Mouse (Mus musculus) ovary, postnatal 10 days (tissue): ENCODE results near the gene Snx18.

Experiments used
- DNase-seq: peaks from one replicate; pipeline ENCODE4 v3.0.0; 2022; ENCODE audit warnings: low spot score

Gene Snx18

DNA sequence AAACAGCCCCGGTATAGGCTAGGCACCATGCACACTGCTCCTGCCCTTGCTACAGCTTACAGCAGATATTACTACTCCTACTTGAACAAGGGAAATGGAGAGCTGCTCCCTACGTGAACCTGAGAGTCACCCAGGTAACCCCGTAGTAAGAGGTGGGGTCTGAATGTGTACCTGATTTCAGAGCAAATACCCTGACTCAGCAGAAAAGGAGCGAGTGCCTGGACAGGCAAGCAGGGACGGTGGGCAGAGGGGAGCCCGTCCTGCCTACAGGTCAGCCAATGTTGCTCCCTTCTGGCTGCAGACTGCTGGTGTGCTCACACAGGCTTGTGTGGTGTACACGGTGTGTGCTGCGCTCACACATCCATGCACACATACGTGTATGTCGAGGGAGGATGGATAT is 20.7 kb downstream of the Snx18 start:
- DNase-seq = no peak

DNA sequence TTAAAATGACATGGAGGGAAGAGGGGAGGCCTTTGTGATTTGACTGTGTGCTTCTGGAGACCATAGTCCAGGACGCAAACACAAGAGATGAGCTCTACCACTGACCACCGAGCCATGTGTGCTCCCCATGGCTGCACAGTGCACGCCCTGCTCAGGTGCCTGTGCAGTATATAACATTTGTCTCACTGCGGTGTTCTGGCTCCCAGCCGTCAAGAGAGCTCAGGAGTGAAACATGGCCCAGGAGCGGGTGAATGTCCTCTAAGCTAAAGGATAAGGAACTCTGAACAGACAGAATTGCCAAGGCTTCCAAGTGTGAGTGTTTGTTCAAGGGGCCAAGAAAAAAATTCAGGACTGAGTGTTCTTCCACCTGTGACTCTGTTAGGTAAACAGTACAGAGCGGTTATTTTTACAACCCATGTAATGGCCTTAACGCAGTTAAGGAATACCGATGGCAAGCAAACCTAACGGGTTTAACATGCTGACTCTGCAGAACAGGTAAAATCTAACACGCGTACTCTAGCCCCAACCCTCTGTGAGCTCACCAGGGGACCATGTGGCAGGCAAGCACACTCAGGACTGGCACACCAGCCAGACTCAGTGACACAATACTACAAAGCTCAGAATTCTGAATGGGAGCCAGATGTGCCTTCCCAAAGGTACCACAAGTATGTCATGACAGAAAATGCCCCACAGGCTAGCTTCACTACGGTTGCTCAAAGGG is 21.4 kb downstream of the Snx18 start:
- DNase-seq = no peak

DNA sequence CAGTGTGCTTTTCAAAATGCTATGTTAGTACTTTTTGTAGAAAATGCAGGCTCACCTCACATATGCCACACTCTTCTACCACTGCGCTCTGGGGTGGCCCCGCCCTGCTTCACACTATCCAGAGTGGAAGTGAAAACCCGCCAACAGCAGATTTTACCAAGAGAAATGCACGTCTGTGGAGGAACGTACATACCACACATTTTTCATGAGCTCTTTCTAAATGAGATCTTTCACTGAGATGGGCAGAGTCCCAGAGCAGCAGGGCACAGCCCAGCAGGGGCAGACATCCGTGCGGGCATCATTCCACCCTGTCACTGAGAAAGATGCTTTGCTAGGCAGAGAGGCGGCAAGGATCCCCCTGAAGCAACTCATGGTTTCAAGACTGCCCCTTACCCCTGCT is 22.4 kb downstream of the Snx18 start:
- DNase-seq = no peak

DNA sequence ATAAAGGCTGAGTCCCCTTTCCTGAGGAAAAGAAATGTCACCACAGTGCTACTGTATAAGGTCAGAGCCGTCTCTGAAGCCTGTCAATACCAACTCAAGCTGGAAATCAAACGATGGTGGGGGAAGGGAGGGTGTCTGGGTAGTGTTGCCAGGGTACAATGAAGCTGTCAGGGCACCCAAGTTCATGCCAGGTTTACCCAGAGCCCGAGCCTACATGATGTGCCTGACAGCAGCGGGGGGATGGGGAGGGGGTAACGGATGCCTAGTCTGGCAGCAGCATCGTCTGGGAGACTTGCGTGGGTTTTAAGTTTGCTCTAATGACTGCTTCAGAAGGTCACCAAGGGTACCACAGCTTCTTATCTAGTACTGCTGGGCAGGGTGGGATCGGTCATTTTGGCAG is 23.1 kb downstream of the Snx18 start:
- DNase-seq = no peak

DNA sequence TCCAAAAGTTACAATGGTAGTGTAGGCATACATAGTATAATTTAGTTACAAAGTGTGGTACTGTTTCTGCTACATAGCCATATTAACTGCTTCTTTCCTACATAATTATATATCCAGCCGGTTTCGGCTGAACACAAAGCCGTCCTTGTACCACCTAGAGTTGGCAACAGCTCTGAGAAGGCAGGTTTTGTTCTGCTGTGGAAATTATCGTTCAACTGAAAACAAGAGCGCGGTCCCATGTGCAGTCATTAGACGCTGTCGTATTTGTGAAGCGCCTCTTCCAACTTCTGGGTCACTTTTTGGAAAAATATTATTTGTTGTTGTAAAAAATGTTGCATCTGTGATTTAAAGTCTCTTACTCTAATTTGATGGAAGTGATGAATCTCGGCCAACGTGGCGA is 24.0 kb downstream of the Snx18 start:
- no peak for DNase-seq

DNA sequence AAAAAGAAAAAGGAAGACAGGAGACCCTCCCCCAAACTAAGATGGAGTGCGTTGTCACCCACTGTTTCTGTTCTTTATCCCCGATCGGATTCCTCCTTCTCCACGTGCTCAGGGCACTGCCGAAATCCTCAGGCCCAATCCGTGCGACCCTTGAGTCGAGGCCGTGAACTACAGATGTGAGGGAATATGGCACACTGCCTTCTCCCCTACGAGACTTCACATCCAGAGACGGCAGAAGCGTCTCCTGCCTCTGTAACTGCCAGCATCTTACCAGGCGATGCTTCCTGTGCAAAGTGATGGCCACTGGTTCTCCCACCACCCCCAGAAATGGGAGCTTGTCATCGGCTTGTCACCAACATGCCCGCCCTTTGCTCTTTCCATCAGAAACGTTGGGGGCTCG is 24.7 kb downstream of the Snx18 start:
- no peak for DNase-seq

DNA sequence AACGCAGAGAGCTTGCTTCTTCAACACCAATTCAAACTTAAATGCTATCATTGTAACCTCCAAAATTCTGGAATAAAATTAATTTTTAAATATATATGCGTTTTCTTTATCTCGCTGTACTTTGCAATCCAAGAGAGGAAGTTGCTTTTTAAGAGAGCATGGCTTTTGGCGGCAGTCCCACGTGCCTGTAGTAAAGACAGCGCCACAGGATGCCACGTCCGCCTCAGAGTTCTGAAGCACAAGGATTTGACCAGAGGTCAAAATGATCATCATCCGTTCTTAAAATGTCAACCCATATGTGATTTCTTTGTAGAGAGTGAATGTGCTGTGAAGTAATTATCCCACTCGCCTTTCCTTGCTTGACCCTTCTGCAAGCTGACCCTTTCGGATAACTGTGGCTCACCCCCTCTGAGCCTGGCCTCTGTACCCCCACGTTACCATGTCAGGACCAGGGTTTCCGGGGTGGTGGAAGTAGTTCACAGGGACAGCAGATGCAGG is 25.6 kb downstream of the Snx18 start:
- DNase-seq = no peak

DNA sequence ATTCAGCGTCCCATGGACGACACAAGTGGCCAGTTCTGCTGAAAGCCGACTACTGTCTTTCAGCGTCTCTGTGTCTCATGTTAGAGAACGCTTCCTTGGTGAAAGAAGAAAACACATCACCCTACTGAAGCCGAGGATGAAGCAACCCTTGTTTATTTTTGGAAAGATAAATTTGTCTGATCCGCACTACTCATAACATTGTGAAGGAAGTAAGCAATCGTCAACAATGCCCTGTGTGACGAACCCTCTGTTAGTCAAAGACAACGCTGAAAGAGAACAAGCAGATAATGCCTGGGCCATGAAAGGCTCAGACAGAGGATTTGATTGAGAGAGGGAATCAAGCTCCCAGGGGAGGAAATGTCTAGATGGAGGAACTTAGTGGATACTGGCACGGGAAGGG is 27.0 kb downstream of the Snx18 start:
- no peak for DNase-seq

DNA sequence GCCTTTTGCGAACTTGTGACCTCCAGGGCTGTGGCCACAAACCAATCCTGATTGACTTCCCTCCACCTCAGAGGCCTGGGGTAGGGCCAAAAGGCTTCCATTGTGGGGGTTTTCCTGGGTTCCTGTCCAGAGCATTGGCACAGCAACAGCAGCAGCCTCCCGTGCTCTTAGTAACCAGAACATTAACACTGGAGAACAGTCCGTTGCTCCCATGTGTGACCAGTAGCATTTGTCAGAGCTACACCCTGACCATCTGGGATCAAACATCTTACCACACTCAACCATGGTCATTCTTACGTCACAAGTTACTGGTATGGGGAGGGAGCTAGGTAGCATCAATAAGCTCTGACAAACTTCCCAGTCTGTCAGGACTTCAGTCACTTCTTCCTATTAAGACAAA is 28.1 kb downstream of the Snx18 start:
- DNase-seq = no peak

DNA sequence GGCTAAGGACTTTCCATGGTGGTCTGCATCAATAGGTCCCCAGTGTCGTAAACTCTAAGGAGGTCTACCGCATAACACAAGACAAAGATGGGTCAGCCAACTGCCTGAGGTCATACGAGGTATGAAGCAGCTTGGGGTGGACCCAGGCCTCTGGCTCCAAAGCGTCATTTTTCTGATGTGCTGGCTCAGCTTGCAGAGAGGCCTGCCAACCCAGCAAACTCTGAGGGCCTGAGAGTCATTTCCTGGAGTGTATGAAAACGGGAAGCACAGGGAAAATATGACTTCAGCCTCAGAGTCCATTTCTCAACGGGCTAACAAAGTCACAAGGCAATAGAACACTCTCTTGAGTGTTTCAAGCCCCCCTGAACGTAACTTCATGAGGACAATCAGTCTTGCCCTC is 28.9 kb downstream of the Snx18 start:
- no peak for DNase-seq

DNA sequence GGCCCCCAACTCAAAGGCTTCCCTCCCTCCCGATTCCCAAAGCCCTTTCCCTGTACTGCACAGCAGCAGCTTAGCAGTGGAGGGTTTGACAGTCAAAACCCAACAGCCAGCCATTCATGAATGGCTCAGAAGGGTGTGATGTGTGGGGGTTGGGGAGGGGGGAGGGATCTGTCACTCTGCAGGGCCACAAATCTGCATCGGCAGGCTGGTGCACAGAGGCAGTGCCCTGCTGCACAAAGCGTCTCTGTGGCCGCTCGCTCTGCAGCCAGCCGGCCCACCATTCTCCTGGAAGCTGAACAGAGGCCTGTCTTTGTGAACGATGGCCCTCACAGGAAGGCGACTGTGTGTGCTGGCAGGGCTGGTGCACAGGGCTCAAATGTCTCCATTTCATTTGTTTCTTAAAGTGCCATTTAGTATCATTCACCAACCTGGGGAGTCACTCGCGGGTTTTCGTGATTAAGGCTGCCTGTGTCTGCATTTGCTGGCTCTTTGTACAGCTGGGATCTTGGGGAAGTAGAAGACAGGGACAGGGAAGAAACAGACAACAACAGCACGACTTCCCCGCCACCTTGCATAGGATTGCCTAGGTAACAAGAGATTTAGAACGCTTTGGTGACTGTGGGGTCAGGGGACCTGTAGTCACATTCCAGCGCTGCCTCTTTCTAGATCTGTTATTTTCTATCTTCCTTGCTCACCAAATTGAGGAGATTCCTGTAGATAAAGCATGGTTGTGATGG is 31.0 kb downstream of the Snx18 start:
- no peak for DNase-seq

DNA sequence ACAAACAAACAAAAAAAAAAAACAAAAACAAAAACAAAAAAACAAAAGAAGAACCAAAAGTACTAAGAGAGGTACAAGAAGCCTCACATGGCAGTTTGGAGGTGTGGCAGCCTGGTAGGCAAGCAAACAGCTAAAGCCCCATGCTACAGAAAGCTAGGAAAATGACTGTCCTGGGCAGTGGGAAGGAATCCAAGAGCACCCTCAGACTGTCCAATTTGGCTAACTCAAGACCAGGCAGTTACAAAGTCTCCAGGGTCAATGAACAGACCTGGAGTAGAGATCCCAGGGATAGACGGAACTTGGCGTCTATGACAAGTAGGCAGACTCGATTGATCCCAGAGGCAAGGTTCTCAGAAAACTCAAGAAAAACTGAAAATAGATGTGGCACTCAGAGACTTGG is 32.8 kb downstream of the Snx18 start:
- DNase-seq = no peak

DNA sequence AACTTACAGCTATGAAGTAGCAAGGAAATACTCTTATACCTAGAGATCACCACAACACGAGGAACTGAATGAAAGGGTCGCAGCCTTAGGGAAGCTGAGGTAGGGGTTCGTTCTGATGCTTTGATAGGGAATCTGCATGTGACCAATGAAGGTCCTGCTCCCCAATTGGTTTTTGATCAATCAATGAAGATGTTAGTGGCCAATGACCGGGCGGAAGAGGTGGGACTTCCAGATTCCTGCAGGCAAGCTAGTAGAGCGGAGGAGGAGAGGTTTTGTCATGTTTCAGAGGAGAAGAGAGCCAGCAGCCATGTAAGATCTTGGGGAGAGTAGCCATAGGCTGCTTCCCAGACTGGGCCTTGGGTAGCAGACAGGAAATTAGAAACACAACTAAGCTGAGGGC is 33.9 kb downstream of the Snx18 start:
- DNase-seq = no peak

DNA sequence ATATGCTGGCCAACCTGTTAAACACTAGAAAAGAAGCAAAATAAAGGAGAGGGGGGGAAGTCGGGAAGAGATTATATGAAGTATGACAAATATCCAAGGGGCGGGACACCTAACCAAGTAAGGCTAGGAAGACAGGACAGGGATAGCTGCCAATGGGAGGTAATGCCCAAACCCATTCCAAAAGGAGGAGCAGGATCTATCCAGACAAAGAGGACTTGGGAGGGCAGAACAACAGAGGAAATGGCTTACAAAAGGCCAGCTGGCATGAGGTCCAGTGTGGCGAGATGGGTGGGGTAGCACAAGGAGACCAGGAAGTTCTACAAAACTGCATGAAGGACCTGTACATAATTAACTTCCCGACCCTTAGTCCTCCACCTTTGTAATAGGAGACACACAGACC is 34.8 kb downstream of the Snx18 start:
- DNase-seq = no peak

DNA sequence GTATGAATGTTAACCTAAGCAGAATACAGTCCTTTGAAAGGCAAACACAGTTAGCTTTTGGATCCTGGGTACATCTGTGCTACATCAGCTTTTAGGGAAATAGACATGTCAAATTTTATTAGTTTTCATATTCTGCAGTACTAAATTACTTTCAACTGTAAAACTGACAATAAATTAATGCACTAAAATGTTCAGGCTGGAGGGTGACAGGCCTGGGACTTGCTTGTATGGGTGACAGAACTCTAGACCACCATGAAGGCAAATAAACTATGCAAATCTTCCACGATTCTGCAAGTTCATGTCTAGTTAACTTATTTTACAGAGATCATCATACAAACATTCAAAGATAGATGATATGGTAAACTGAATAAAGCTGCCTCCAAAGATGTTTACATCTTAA is 36.3 kb downstream of the Snx18 start:
- no peak for DNase-seq

DNA sequence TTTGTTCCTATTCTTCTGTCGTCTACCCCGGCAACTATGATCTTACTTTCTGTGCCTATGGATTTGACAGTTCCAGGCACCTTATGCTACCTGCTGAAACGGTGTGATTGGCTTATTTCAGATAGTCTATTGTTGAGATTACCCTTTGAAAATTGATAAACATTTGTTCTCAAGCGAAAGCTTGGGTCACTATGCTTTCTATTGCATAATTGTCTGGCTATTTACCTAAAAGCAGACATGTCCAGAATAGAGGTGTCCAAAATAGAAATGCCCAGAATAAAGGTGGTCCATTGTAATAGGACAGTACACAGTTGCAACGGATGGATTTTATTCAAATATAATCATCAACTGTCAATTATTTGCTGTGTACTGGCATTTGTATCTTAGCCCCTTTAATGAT is 36.9 kb downstream of the Snx18 start:
- no peak for DNase-seq

DNA sequence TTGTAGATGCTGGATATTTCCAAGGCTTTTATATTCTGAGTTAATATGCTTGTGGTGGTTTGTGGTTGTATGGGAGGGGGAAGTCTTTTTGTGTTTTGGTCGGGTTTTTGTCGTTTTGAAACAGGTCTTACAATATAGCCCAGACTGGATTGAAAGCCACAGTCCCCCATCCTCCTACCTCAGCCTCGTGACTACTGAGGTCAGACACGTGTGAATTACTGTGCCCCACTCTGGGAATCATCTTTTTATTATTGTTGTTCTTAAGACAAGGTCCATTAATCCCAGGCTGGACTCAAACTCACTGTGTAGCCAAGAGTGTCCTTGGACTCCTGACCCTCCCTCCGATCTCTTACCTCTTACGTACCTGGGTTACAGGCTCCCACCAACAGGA is 38.0 kb downstream of the Snx18 start:
- no peak for DNase-seq

DNA sequence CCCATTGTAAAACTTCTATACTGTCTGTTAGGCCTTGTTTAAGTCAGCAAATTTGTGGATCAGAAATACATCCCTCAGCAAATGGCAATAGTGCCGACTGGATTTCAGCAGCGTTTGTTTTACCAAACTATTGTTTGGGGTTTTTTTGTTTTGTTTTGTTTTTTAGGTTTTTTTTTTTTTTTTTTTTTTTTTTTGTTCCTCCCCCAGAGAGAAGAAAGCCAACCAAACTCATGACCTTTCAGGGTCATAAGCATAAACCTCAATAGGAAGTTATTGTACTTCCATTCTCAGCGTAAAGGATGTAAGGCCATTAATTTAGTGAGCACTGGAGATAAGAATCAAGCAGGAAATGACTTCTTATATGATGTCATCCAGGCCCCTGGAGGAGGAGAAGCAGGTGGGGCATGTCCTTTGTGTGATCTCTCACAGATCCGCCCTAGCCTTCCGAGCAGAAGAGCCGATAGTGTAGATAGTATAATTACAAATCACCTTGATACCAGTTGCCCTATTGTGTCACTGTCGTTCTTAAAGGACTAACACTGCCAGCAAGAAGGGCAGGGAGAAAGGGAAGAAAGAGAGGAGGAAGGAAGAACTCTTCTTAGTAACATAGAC is 38.5 kb downstream of the Snx18 start:
- no peak for DNase-seq

DNA sequence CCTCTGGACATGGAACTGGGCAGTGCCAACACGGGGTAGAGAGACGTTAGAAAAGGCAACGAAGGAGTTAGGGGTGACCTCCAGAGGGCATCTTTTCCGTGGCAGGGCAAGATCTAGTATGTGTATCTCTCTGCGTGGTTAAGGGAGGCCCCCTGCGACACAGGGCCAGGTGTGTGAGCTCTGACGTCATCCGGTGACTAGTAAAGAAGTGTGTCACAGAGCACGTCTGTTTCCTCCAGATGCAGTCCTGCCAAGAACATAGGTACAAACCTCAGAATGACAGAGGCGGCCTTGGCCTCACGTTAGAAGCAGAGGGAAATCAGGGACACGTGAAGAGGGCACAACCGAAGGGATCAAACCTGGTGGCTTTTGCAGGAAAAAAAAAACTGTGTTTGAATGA is 44.1 kb downstream of the Snx18 start:
- DNase-seq = no peak

DNA sequence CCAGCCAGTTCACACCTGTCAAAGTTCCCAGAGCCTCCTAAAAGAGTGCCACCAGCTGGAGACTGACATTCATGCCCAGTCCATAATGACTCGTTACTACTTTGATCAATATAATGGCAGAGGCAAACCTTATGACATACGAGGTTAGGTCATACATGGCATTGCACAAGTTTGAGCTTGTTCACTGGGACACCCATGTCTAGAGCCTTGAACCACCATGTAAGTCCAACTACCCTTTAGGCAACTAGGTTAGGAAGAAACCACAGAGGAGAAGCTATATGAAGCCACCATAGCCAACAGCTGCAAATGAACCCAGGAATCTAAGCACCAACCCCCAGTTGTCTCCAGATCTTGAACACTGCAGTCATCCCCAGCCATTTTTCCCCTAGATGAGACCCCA is 45.0 kb downstream of the Snx18 start:
- DNase-seq = no peak

DNA sequence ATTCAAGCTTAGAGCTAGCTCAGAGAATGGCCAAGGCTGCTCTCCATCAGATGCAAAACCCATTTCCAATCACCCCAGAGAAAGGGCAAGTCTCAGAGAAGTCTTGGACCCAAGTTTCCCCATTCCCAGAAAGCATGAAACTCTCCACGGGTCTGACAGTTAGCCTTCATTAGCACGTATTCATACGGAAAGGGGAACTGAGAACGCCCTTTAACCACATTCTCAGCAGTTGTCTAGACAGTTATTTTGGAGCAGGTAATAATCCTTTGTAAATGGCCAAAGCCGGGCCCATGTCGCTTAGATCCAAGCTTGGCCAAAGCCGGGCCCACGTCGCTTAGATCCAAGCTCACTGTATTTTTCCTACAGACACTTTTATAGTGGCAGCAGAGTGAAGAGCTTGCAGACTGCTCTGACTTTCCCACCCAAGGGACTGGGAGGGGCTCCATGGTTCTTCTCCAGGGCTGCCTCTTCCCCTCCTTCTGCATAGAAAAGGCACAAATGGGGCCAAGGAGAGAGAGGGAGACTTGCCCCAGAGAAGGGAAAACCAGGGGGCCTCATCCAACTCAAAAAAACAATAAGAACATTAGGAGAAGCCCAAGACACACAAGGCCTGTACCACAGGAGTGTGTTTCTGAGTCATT is 46.2 kb downstream of the Snx18 start:
- no peak for DNase-seq

DNA sequence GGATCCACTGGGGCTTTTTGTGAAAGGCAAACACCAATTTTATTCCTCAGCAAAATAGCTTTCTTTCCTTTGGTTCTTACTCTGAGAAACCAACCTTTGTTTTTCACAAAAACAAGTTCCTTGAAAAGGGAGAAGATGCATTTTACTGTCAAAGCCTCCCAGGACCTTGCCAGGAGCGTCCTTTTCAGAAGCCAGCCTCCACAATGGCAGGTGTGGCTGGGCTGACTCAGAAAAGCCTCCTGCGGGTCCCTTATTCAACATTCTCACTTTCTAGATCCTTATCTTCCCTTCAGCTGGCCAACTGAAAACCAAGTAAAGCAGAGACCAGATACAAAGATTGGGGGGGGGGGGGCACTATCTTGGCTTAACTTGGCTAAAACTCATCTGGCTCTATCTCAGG is 48.8 kb downstream of the Snx18 start:
- DNase-seq = no peak

DNA sequence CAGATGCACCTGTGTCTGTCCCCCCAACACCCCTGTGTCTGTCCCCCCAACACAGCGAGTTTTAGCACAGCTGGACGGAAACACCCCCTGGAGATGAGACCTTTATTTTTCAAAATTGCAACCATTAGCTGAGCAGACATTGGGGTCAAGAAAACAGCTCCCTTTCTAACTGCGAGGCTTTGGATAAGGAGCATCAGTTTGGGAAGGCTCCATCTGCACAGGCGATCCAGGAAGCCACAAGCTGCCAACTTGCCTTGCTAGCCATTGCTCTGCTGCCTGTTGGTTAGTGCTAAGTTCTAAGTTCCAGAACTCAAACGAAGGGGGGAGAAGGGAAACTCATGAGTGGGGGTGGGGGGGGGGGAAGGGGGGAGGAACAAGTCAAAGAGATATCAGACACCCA is 51.4 kb downstream of the Snx18 start:
- no peak for DNase-seq
